Comparison of ENCODE assay signal across 10 mouse cellular contexts in the genomic region with DNA sequence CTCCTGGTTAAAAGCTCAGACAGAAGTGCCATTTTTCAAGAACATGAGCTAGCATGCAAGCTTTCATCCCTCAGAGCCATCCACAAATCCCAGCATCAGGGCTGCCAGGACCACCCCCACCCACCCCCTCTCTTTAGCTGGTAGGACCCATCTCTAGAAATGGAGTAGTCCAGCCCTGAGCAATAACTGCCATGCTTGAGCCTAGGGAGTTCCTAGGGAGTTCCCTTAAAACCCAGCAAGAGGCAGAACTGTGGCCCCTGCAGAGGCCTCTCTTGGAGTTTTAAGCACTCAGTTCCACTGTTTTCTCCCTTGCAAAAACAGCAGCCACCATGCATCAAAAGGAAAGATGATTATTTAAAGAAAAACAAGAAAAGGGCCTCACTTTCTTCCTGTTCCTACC. TPM values are rescaled to one million over a fixed set of nuclear protein-coding genes. Genes with fewer than 3 reads are reported as not detected.
DNase-seq lines count a peak whose midpoint lies in the region; ATAC-seq lines count a peak whose summit lies in the region.
"Had no signal": no experiment of that assay in that cellular context is flagged by ENCODE, and none has a peak within 500 bp of the region (broad histone marks: within the 10 kb centered on the region; RNA-seq: fewer than 3 reads in every experiment).

No protein-coding gene starts in this region.

- H3K4me1 ChIP-seq in liver, embryonic 11.5 days (replicated peaks; ENCODE audit: control insufficient read depth, insufficient read depth, low read length), result no peaks in the 10 kb centered on the region
- H3K4me1 ChIP-seq in heart, embryonic 16.5 days (ENCODE audit: control insufficient read depth, insufficient read depth, low read length), result peaks cover 11% of the 10 kb centered on the region
- peaks cover 47% of the 10 kb centered on the region for H3K4me1 ChIP-seq in limb, embryonic 13.5 days

- ATAC-seq in liver, embryonic 11.5 days (replicated peaks; ENCODE audit: low FRiP score), result no peak
- ATAC-seq in heart, embryonic 16.5 days (replicated peaks; ENCODE audit: extremely low read depth, insufficient read depth, low FRiP score), result no peak
- no peak for ATAC-seq in limb, embryonic 13.5 days (ENCODE audit: low FRiP score, low read depth)

- no peak for DNase-seq in liver, embryonic 11.5 days (ENCODE audit: low spot score)
- DNase-seq in liver, result no peak
- peak; percentile 13 for DNase-seq in retina, embryonic 14.5 days (ENCODE audit: low spot score)
- DNase-seq in urinary bladder, adult 18-20 months (ENCODE audit: low spot score in 2 of 2), result no peak
- no peak for DNase-seq in right cerebral cortex, postnatal 10 days (ENCODE audit: low spot score in 2 of 2)
- DNase-seq in embryo, embryonic 10 days (ENCODE audit: low spot score), result no peak
- DNase-seq: gastrocnemius, postnatal 25 days; thymus, adult 18-20 months had no signal

- no peak overlapping the region for H3K27ac ChIP-seq in liver, embryonic 11.5 days (ENCODE audit: low read depth, low read length)
- H3K27ac ChIP-seq in heart, embryonic 16.5 days (ENCODE audit: low read length), result peak overlapping the region; percentile 55; the same call in 1 of the 2 replicates
- no peak overlapping the region for H3K27ac ChIP-seq in limb, embryonic 13.5 days

- H3K4me3 ChIP-seq in liver, embryonic 11.5 days (ENCODE audit: low read depth, low read length), result peak overlapping the region; percentile 60
- H3K4me3 ChIP-seq in heart, embryonic 16.5 days (ENCODE audit: low read length), result peak overlapping the region; percentile 87
- peak overlapping the region; percentile 81 for H3K4me3 ChIP-seq in limb, embryonic 13.5 days

- H3K36me3 ChIP-seq in liver, embryonic 11.5 days (ENCODE audit: control insufficient read depth, insufficient read depth, low read length), result no peaks in the 10 kb centered on the region
- no peaks in the 10 kb centered on the region for H3K36me3 ChIP-seq in heart, embryonic 16.5 days (ENCODE audit: control insufficient read depth, insufficient read depth)
- no peaks in the 10 kb centered on the region for H3K36me3 ChIP-seq in limb, embryonic 13.5 days

- no peak overlapping the region for H3K9ac ChIP-seq in liver, embryonic 11.5 days (ENCODE audit: low read depth, low read length)
- H3K9ac ChIP-seq in heart, embryonic 16.5 days (ENCODE audit: low read length), result peak overlapping the region; percentile 64
- peak overlapping the region; percentile 50 for H3K9ac ChIP-seq in limb, embryonic 13.5 days

- peaks cover 18% of the 10 kb centered on the region for H3K27me3 ChIP-seq in liver, embryonic 11.5 days (replicated peaks; ENCODE audit: control insufficient read depth, insufficient read depth, low read length)
- H3K27me3 ChIP-seq in heart, embryonic 16.5 days (ENCODE audit: control insufficient read depth, insufficient read depth, low read length), result no peaks in the 10 kb centered on the region
- 0 out of 2 replicates have a peak, but pooled peaks cover 7% of the 10 kb centered on the region for H3K27me3 ChIP-seq in limb, embryonic 13.5 days

- no peaks in the 10 kb centered on the region for H3K9me3 ChIP-seq in liver, embryonic 11.5 days (ENCODE audit: control insufficient read depth, low read length)
- H3K9me3 ChIP-seq in heart, embryonic 16.5 days (replicated peaks; ENCODE audit: control insufficient read depth, low read length), result no peaks in the 10 kb centered on the region
- no peaks in the 10 kb centered on the region for H3K9me3 ChIP-seq in limb, embryonic 13.5 days

- peak overlapping the region; percentile 46 for H3K4me2 ChIP-seq in liver, embryonic 11.5 days
- H3K4me2 ChIP-seq in heart, embryonic 16.5 days (ENCODE audit: low read depth, low read length), result peak overlapping the region; percentile 72
- H3K4me2 ChIP-seq in limb, embryonic 13.5 days (replicated peaks), result peak overlapping the region; percentile 84

RNA-seq across cellular contexts. Expression of gene Pde3a, which starts 1.0 kb away (rescaled TPM):
- polyA plus RNA-seq in liver, embryonic 11.5 days (2014; fragmentation: Nextera tagmentation; extraction: Ambion mirVana), result 4.9 and 6.0 TPM in 2 replicates
- 10.0 and 12.1 TPM in 2 replicates for polyA plus RNA-seq in heart, embryonic 16.5 days (2015; fragmentation: Nextera tagmentation; extraction: Ambion mirVana)
- 3.9 and 4.2 TPM in 2 replicates for polyA plus RNA-seq in limb, embryonic 13.5 days (2015; fragmentation: Nextera tagmentation; extraction: Ambion mirVana)
